Mouse (Mus musculus) activated CD4-positive, CD25-positive, alpha-beta regulatory T cell, adult 4 months (primary cell): ENCODE data around the gene Gabra3. TPM values are rescaled to one million over a fixed set of nuclear protein-coding genes. Genes with fewer than 3 reads are reported as not detected.

ENCODE experiments used
- ATAC-seq: one replicate; pipeline ENCODE4 v1.8.0; 2017
- polyA plus RNA-seq, 2 experiments: library from polyadenylated mRNA; unstranded; fragments of 100-300 nt; shearing (Covaris generic); gene quantifications; one replicate each; pipeline ENCODE4 v1.2.1; 2017

The Gabra3 gene
- not detected for polyA plus RNA-seq

DNA sequence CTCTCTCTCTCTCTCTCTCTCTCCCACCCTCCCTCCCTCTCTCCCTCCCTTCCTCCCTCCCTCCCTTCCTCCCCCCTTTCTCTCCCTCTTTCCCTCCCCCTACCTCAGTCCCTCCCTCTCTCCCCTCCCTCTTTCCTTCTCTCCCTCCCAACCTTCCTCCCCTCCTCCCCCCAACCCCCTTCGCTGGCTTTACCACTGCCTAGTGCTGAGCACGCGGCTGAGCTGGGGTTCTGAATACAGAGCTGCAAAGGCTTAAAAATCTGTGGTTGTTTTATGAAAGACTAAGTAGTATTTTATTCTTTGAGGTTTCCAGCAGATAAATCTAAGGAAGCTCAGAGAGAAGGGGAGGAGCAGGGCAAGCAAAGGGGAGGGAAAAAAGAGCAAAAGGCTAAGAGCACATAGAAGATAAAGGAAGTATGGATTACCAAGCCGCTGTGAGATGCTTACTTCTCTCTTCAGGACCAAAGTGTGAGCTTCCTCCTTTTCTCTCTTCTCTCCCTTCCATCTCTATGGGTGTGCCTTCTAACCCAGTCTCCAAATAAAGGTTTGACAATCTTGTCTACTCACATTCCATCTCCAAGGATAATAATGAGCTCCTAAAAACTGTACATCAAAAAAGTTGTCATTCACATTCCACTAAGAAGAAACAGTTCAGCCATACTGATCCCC, at the start of gene Gabra3:
Gene Gabra3 (minus strand): TSS at position 619 of the 669 bp plus-strand sequence.
- no peak for ATAC-seq

DNA sequence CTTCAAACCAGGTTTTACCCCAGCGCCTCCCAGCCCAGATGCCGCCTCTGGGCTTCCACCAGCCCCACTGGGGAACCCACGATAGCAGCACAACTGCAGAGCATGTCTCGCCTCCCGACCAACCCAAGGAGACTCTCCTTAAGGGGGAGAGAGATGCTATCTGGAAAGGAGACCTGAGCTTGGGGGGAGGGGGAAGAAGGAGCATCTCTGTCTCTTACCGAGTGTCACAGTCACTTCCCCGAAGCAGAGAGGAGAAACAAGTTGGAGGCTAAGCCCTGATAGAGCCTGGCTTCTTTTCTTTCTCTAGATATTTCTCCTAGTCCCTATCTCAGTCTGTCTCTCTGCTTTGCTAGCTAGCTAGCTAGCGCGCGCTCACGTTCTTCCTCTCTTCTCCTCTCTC, 859 bp downstream of the Gabra3 start:
- no peak for ATAC-seq

- no peak for ATAC-seq
These were observed 1.3 kb downstream of the Gabra3 start for GRCm38 (mm10) chrX:72655381-72655780.

GRCm38 (mm10) chrX:72650688-72651087, 6.0 kb downstream of the Gabra3 start:
- no peak for ATAC-seq

GRCm38 (mm10) chrX:72644691-72645090, 12.0 kb downstream of the Gabra3 start:
- ATAC-seq, result no peak

- ATAC-seq, result no peak
These were observed 159.4 kb downstream of the Gabra3 start for GRCm38 (mm10) chrX:72497284-72497683.

DNA sequence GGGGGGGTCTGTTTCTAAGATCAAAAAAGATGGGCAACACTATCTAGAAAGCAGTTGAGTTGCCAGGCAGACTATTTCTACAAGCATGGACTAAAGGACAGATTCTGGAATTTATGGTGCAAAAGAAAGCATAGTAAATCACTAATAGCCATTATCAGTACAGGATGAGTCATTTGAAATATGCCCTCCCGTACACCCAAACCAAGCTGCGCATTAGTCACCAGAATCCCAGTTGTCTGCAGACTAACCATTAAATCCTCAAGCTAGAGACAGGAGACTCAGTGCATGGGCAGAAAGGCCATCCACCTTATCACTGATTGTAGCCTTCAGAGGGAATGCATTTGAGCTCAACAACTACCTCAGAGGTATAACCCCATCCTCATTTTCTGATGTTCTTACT, 166.8 kb downstream of the Gabra3 start:
- ATAC-seq, result no peak

GRCm38 (mm10) chrX:72386758-72387157, 269.9 kb downstream of the Gabra3 start, which contains the start of gene Magea10:
Magea10 (minus strand) TSS chrX:72386858.
- ATAC-seq, result no peak

Other genes starting within 250 kb of the Gabra3 start
- gene Gabrq, start 168.3 kb upstream of the Gabra3 start, polyA plus RNA-seq, result not detected